Mouse (Mus musculus) MEL (cell line): ENCODE data around the gene Prkch. TPM values are rescaled to one million over a fixed set of nuclear protein-coding genes. Genes with fewer than 3 reads are reported as not detected.

Experiments
- DNase-seq: peaks from one replicate; pipeline ENCODE4 v3.0.0; 2011; ENCODE audit warnings: low read depth, low spot score
- H3K27ac ChIP-seq: 2 replicates; pipeline ENCODE4 v1.5.1; 2012; ENCODE audit warnings: low read depth, mild to moderate bottlenecking, control low read depth, low read length, moderate library complexity; ENCODE audit not compliant: control insufficient read depth
- H3K27me3 ChIP-seq, 2 experiments: fragments of 150-350 bp in 1 of 2; sonication (generic) in 1 of 2; 2 replicates each; pipeline ENCODE4 v1.6.1; 2012; ENCODE audit warnings: low read length in 2 of 2, mild to moderate bottlenecking in 2 of 2, improper control_type of control experiment in 1 of 2, moderate library complexity in 1 of 2; ENCODE audit not compliant: insufficient read depth in 2 of 2, control insufficient read depth in 1 of 2
- H3K36me3 ChIP-seq, 2 experiments: 2 replicates each; pipeline ENCODE4 v1.6.1; 2012 to 2014; ENCODE audit warnings: low read length in 2 of 2, improper control_type of control experiment in 1 of 2, inconsistent platforms in 1 of 2, mild to moderate bottlenecking in 1 of 2; ENCODE audit not compliant: insufficient read depth in 2 of 2, control insufficient read depth in 1 of 2
- H3K4me1 ChIP-seq, 2 experiments: fragments of 150-350 bp in 1 of 2; sonication (generic) in 1 of 2; 2 replicates each; pipeline ENCODE4 v1.6.1; 2012; ENCODE audit warnings: low read length in 2 of 2, improper control_type of control experiment in 1 of 2, mild to moderate bottlenecking in 1 of 2; ENCODE audit not compliant: insufficient read depth in 2 of 2, control insufficient read depth in 1 of 2
- H3K4me3 ChIP-seq, 2 experiments: fragments of 150-350 bp in 1 of 2; sonication (generic) in 1 of 2; 2 replicates each; pipeline ENCODE4 v1.5.1; 2012; ENCODE audit warnings: low read depth in 2 of 2, low read length in 2 of 2, mild to moderate bottlenecking in 2 of 2, moderate library complexity in 2 of 2, control low read depth in 1 of 2, improper control_type of control experiment in 1 of 2; ENCODE audit not compliant: control insufficient read depth in 1 of 2, insufficient read depth in 1 of 2
- H3K79me2 ChIP-seq: 2 replicates; pipeline ENCODE4 v1.6.1; 2012; ENCODE audit warnings: mild to moderate bottlenecking, low read length, moderate library complexity; ENCODE audit not compliant: control insufficient read depth, poor library complexity, insufficient read depth
- H3K9ac ChIP-seq: 2 replicates; pipeline ENCODE4 v1.6.1; 2012; ENCODE audit warnings: low read depth, mild to moderate bottlenecking, control low read depth, low read length, moderate library complexity; ENCODE audit not compliant: control insufficient read depth, poor library complexity, severe bottlenecking
- H3K9me3 ChIP-seq: fragments of 150-350 bp; sonication (generic); replicated peaks from 2 replicates; pipeline ENCODE4 v1.6.1; 2012; ENCODE audit warnings: mild to moderate bottlenecking, low read length, improper control_type of control experiment, moderate library complexity; ENCODE audit not compliant: insufficient read depth
- BHLHE40 ChIP-seq: IDR thresholded peaks from 2 replicates; pipeline ENCODE4 v1.6.1; 2012; ENCODE audit warnings: low read depth, mild to moderate bottlenecking, inconsistent platforms, low read length, improper control_type of control experiment, borderline replicate concordance
- CTCF ChIP-seq, 3 experiments: IDR thresholded peaks in 2 of 3; conservative IDR thresholded peaks in 1 of 3; 2 replicates each; pipeline ENCODE4 v1.5.1; 2011 to 2012; ENCODE audit warnings: low read length in 3 of 3, low read depth in 2 of 3, mild to moderate bottlenecking in 2 of 3, improper control_type of control experiment in 1 of 3, inconsistent platforms in 1 of 3, mixed read lengths in 1 of 3, moderate library complexity in 1 of 3; ENCODE audit not compliant: control insufficient read depth in 1 of 3, insufficient read depth in 1 of 3, poor library complexity in 1 of 3, severe bottlenecking in 1 of 3
- ELF1 ChIP-seq: IDR thresholded peaks from 2 replicates; pipeline ENCODE4 v1.6.1; 2014; ENCODE audit warnings: low read depth, mild to moderate bottlenecking, inconsistent platforms, low read length, improper control_type of control experiment, moderate library complexity
- EP300 ChIP-seq, 2 experiments: IDR thresholded peaks; 2 replicates each; pipeline ENCODE4 v1.6.1; 2011; ENCODE audit warnings: improper control_type of control experiment in 2 of 2, low read length in 2 of 2, low read depth in 1 of 2, mild to moderate bottlenecking in 1 of 2
- ETS1 ChIP-seq: IDR thresholded peaks from 2 replicates; pipeline ENCODE4 v1.6.1; 2012; ENCODE audit warnings: low read depth, mild to moderate bottlenecking, inconsistent platforms, low read length, improper control_type of control experiment, moderate library complexity
- GATA1 ChIP-seq: IDR thresholded peaks from 2 replicates; pipeline ENCODE4 v1.6.1; 2011; ENCODE audit warnings: low read depth, low read length, improper control_type of control experiment
- HCFC1 ChIP-seq: IDR thresholded peaks from 2 replicates; pipeline ENCODE4 v1.6.1; 2012; ENCODE audit warnings: low read depth, mild to moderate bottlenecking, inconsistent platforms, low read length, improper control_type of control experiment, moderate library complexity
- JUND ChIP-seq: IDR thresholded peaks from 2 replicates; pipeline ENCODE4 v1.6.1; 2011; ENCODE audit warnings: low read depth, mild to moderate bottlenecking, improper control_type of control experiment, low read length
- KAT2A ChIP-seq: conservative IDR thresholded peaks from 2 replicates; pipeline ENCODE4 v1.6.1; 2012; ENCODE audit warnings: low read depth, low read length, improper control_type of control experiment, inconsistent platforms
- MAFK ChIP-seq: IDR thresholded peaks from 2 replicates; pipeline ENCODE4 v1.6.1; 2011; ENCODE audit warnings: low read depth, mild to moderate bottlenecking, low read length, improper control_type of control experiment, borderline replicate concordance
- MAX ChIP-seq: IDR thresholded peaks from 2 replicates; pipeline ENCODE4 v1.6.1; 2011; ENCODE audit warnings: low read length, improper control_type of control experiment
- MYB ChIP-seq: IDR thresholded peaks from 2 replicates; pipeline ENCODE4 v1.6.1; 2011; ENCODE audit warnings: mild to moderate bottlenecking, low read depth, low read length, improper control_type of control experiment
- MYC ChIP-seq: IDR thresholded peaks from 2 replicates; pipeline ENCODE4 v1.6.1; 2011; ENCODE audit warnings: low read depth, mild to moderate bottlenecking, low read length, improper control_type of control experiment, moderate library complexity
- NELFE ChIP-seq: IDR thresholded peaks from 2 replicates; pipeline ENCODE4 v1.6.1; 2011; ENCODE audit warnings: low read depth, low read length, improper control_type of control experiment
- NRF1 ChIP-seq: IDR thresholded peaks from 2 replicates; pipeline ENCODE4 v1.6.1; 2014; ENCODE audit warnings: low read depth, mild to moderate bottlenecking, inconsistent platforms, low read length, improper control_type of control experiment, moderate library complexity; ENCODE audit not compliant: poor library complexity, insufficient read depth, severe bottlenecking
- POLR2A ChIP-seq, 2 experiments: IDR thresholded peaks; 2 replicates each; pipeline ENCODE4 v1.6.1; 2011 to 2012; ENCODE audit warnings: low read length in 2 of 2, mild to moderate bottlenecking in 2 of 2, control low read depth in 1 of 2, improper control_type of control experiment in 1 of 2, low read depth in 1 of 2, moderate library complexity in 1 of 2; ENCODE audit not compliant: control insufficient read depth in 1 of 2, insufficient read depth in 1 of 2, poor library complexity in 1 of 2
- POLR2AphosphoS5 ChIP-seq: IDR thresholded peaks from 2 replicates; pipeline ENCODE4 v1.6.1; 2012; ENCODE audit warnings: low read depth, borderline replicate concordance, mild to moderate bottlenecking, inconsistent platforms, low read length, moderate library complexity, mixed read lengths
- RAD21 ChIP-seq: IDR thresholded peaks from 2 replicates; pipeline ENCODE4 v1.6.1; 2011; ENCODE audit warnings: mild to moderate bottlenecking, low read depth, low read length, improper control_type of control experiment
- RCOR1 ChIP-seq: IDR thresholded peaks from 2 replicates; pipeline ENCODE4 v1.6.1; 2012; ENCODE audit warnings: low read depth, mild to moderate bottlenecking, inconsistent platforms, low read length, improper control_type of control experiment
- SIN3A ChIP-seq: IDR thresholded peaks from 2 replicates; pipeline ENCODE4 v1.6.1; 2012; ENCODE audit warnings: low read length, improper control_type of control experiment, inconsistent platforms
- SMC3 ChIP-seq: IDR thresholded peaks from 2 replicates; pipeline ENCODE4 v1.6.1; 2011; ENCODE audit warnings: low read depth, low read length, improper control_type of control experiment
- TBP ChIP-seq: IDR thresholded peaks from 2 replicates; pipeline ENCODE4 v1.8.0; 2011; ENCODE audit warnings: low read depth, low read length, improper control_type of control experiment
- TCF12 ChIP-seq: IDR thresholded peaks from 2 replicates; pipeline ENCODE4 v1.6.1; 2014; ENCODE audit warnings: low read depth, mild to moderate bottlenecking, inconsistent platforms, low read length, improper control_type of control experiment, moderate library complexity
- UBTF ChIP-seq: IDR thresholded peaks from 2 replicates; pipeline ENCODE4 v1.6.1; 2012; ENCODE audit warnings: low read depth, mild to moderate bottlenecking, inconsistent platforms, low read length, improper control_type of control experiment, moderate library complexity, borderline replicate concordance; ENCODE audit not compliant: insufficient read depth
- USF2 ChIP-seq, 2 experiments: IDR thresholded peaks; 2 replicates each; pipeline ENCODE4 v1.6.1; 2011 to 2012; ENCODE audit warnings: improper control_type of control experiment in 2 of 2, low read length in 2 of 2, borderline replicate concordance in 1 of 2, inconsistent platforms in 1 of 2, low read depth in 1 of 2, mild to moderate bottlenecking in 1 of 2; ENCODE audit not compliant: insufficient read depth in 1 of 2
- ZKSCAN1 ChIP-seq: IDR thresholded peaks from 2 replicates; pipeline ENCODE4 v1.6.1; 2012; ENCODE audit warnings: low read depth, mild to moderate bottlenecking, inconsistent platforms, low read length, improper control_type of control experiment, moderate library complexity
- ZMIZ1 ChIP-seq: IDR thresholded peaks from 2 replicates; pipeline ENCODE4 v1.6.1; 2012; ENCODE audit warnings: low read depth, mild to moderate bottlenecking, inconsistent platforms, low read length, improper control_type of control experiment, moderate library complexity
- polyA plus RNA-seq, 2 experiments: library from polyadenylated mRNA; stranded (reverse) in 1 of 2; unstranded in 1 of 2; fragments of >175 nt in 1 of 2; fragments of >200 nt in 1 of 2; gene quantifications; 2 replicates each; pipeline versions ENCODE4 v1.2.1 to v1.2.4; 2012; ENCODE audit warnings: low replicate concordance in 2 of 2, low read depth in 1 of 2; ENCODE audit not compliant: insufficient read length in 2 of 2, insufficient read depth in 1 of 2, missing spikeins in 1 of 2
- total RNA-seq: library from RNA; depleted of rRNA; stranded (reverse); fragments of 300-350 nt; gene quantifications from 2 replicates; pipeline ENCODE4 v1.2.3, GENCODE M21; 2012

Prkch gene
- total and polyA plus RNA-seq, 3 experiments: not detected

DNA sequence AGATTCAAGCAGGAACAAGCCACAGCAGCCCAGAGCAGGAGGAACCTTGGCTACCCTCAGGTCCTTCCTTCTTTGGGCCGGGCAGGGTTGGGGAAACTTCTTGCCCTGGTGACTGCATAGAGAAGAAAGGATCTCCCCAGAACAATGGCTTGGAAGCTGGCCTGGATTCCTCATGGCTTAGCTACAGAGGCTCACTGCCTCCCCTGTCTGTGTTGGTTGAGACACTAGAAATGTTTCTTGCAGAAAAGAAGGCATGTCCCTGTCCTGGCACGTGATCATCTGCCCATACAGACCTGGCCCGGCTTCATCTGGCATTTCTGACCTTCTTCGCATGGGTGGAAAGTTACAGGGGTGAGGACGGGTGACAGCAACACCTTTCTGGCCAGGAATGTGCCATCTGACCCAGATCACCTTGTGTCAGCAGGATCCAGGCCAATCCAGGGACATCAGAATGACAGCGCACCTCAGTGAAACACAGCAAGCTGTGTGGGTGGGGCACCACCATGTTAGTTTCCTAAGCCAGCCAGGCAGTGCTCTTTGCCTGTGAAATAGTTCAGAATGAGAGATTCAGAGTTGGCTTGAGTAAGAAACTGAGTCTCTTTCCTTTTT is 155.1 kb downstream of the Prkch start:
- no peaks in the 10 kb centered on the region for H3K9me3 ChIP-seq
- H3K27me3 ChIP-seq: no peaks in the 10 kb centered on the region; a peak in 1 of 4 replicates
- DNase-seq: no peak
- H3K36me3 ChIP-seq: no peaks in the 10 kb centered on the region
- H3K4me1 ChIP-seq: no peaks in the 10 kb centered on the region
- TF ChIP-seq MYB: no peak
- no peak for TF ChIP-seq MYC
- no peak for TF ChIP-seq POLR2AphosphoS5
- TF ChIP-seq NELFE: no peak
- no peak for TF ChIP-seq EP300 (IDR thresholded peaks at IDR 0.05; ENCODE audit: low read depth in 1 of 2, low read length in 2 of 2)
- TF ChIP-seq TBP: no peak
- no peak for TF ChIP-seq ELF1
- no peak for TF ChIP-seq ZMIZ1
- TF ChIP-seq USF2 (IDR thresholded peaks at IDR 0.05; ENCODE audit: borderline replicate concordance in 1 of 2, insufficient read depth in 1 of 2, low read depth in 1 of 2, low read length in 2 of 2): no peak
- no peak for TF ChIP-seq ZKSCAN1
- TF ChIP-seq SMC3: no peak
- no peak for TF ChIP-seq CTCF (IDR thresholded peaks at IDR 0.05 in 2 of 3, conservative IDR thresholded peaks at IDR 0.05 in 1 of 3; ENCODE audit: control insufficient read depth in 1 of 3, insufficient read depth in 1 of 3, low read depth in 2 of 3, low read length in 3 of 3, poor library complexity in 1 of 3, severe bottlenecking in 1 of 3)
- TF ChIP-seq JUND: no peak
- no peak for TF ChIP-seq RCOR1
- TF ChIP-seq UBTF: no peak
- no peak for TF ChIP-seq HCFC1
- TF ChIP-seq MAFK: no peak
- no peak for TF ChIP-seq MAX
- H3K9ac ChIP-seq: no peak overlapping the region
- H3K79me2 ChIP-seq: no peaks in the 10 kb centered on the region
- no peak overlapping the region for H3K4me3 ChIP-seq
- no peak overlapping the region for H3K27ac ChIP-seq

DNA sequence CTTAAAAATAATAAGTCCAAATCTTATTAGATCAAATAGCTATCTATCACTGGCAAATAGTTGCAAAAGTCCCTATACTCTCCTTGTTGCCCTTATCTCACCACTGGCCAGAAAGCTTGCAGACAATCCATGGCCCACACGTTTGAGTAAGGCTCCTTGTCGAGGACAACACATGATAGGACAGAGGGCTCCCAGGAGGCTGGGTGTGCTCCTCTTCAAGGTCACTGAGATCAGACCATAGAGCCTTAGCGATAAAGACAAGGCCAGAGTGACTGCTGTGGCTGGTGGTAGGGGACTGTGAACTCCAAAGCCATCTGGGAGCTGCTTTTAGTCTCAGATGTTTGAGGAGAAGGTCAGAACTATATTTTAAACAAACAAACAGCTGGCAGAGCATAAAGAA is 158.0 kb downstream of the Prkch start:
- no peak overlapping the region for H3K27ac ChIP-seq
- TF ChIP-seq POLR2A (IDR thresholded peaks at IDR 0.05; ENCODE audit: control insufficient read depth in 1 of 2, insufficient read depth in 1 of 2, low read depth in 1 of 2, low read length in 2 of 2, poor library complexity in 1 of 2) (no peak), JUND (no peak), SIN3A (no peak), KAT2A (no peak), NELFE (no peak), NRF1 (no peak), HCFC1 (no peak), RAD21 (no peak), TCF12 (no peak), RCOR1 (no peak), GATA1 (no peak), BHLHE40 (no peak), ZMIZ1 (no peak), MAFK (no peak), ETS1 (no peak)
- TF ChIP-seq, all 39 proteins: peak for 0
- no peaks in the 10 kb centered on the region; a peak in 1 of 4 replicates for H3K27me3 ChIP-seq
- no peaks in the 10 kb centered on the region for H3K4me1 ChIP-seq
- H3K9me3 ChIP-seq: no peaks in the 10 kb centered on the region
- no peak overlapping the region for H3K4me3 ChIP-seq
- H3K79me2 ChIP-seq: no peaks in the 10 kb centered on the region
- no peaks in the 10 kb centered on the region for H3K36me3 ChIP-seq
- DNase-seq: no peak
- no peak overlapping the region for H3K9ac ChIP-seq
